Mouse (Mus musculus): ENCODE data around the gene Zfp526. TPM values are rescaled to one million over a fixed set of nuclear protein-coding genes. Genes with fewer than 3 reads are reported as not detected.

The Zfp526 gene
- total RNA-seq, 2 experiments from 2014 or later = 10.5 to 12.4 TPM

Small RNA genes lying within 50 kb of the gene (microRNA-seq; reads per million reads assigned to microRNA genes)
- gene Mir7048 = 0 to 1.1 reads per million in 2 experiments

Other genes starting within 250 kb of the Zfp526 start
- 100 to 1,000 TPM; 270 to 302 TPM for gene Rabac1, start 248.7 kb upstream of the Zfp526 start, total RNA-seq (2021)
- gene Atp1a3, start 215.5 kb upstream of the Zfp526 start, total RNA-seq (2021) = 1,000 to 10,000 TPM; 2,623 to 2,665 TPM
- 100 to 1,000 TPM; 225 to 267 TPM for gene Grik5, start 149.1 kb upstream of the Zfp526 start, total RNA-seq (2021)
- 10 to 100 TPM; 29.2 to 29.6 TPM for gene Zfp574, start 148.9 kb upstream of the Zfp526 start, total RNA-seq (2021)
- 10 to 100 TPM in 1 of 2 experiments, 1 to 10 TPM in 1; 7.1 to 11.8 TPM for gene Pou2f2, start 41.7 kb upstream of the Zfp526 start, total RNA-seq (2021)
- 10 to 100 TPM; 24.0 to 26.4 TPM for gene Dedd2, start 810 bp upstream of the Zfp526 start, total RNA-seq (2021)
- gene Gsk3a, start 16.4 kb downstream of the Zfp526 start, total RNA-seq (2021) = 100 to 1,000 TPM; 195 to 200 TPM
- gene Erf, start 29.3 kb downstream of the Zfp526 start, total RNA-seq (2021) = 10 to 100 TPM; 44.4 to 51.1 TPM
- gene Cic, start 46.3 kb downstream of the Zfp526 start, total RNA-seq (2021) = 100 to 1,000 TPM; 176 to 220 TPM
- gene Pafah1b3, start 76.6 kb downstream of the Zfp526 start, total RNA-seq (2021) = 10 to 100 TPM; 19.2 to 25.2 TPM
- gene Prr19, start 80.0 kb downstream of the Zfp526 start, total RNA-seq (2021) = not detected
- 10 to 100 TPM; 26.0 to 28.1 TPM for gene Tmem145, start 84.7 kb downstream of the Zfp526 start, total RNA-seq (2021)
- 10 to 100 TPM; 93.9 to 98.8 TPM for gene Megf8, start 95.7 kb downstream of the Zfp526 start, total RNA-seq (2021)
- not detected for gene Cnfn, start 148.3 kb downstream of the Zfp526 start, total RNA-seq (2021)
- 1 to 10 TPM; 7.0 to 7.8 TPM for gene Lipe, start 177.3 kb downstream of the Zfp526 start, total RNA-seq (2021)
- gene Cxcl17, start 191.5 kb downstream of the Zfp526 start, total RNA-seq (2021) = not detected

All from layer of hippocampus, postnatal 25 days (tissue).